8 mouse cellular contexts compared by ENCODE assay signal in the genomic region with DNA sequence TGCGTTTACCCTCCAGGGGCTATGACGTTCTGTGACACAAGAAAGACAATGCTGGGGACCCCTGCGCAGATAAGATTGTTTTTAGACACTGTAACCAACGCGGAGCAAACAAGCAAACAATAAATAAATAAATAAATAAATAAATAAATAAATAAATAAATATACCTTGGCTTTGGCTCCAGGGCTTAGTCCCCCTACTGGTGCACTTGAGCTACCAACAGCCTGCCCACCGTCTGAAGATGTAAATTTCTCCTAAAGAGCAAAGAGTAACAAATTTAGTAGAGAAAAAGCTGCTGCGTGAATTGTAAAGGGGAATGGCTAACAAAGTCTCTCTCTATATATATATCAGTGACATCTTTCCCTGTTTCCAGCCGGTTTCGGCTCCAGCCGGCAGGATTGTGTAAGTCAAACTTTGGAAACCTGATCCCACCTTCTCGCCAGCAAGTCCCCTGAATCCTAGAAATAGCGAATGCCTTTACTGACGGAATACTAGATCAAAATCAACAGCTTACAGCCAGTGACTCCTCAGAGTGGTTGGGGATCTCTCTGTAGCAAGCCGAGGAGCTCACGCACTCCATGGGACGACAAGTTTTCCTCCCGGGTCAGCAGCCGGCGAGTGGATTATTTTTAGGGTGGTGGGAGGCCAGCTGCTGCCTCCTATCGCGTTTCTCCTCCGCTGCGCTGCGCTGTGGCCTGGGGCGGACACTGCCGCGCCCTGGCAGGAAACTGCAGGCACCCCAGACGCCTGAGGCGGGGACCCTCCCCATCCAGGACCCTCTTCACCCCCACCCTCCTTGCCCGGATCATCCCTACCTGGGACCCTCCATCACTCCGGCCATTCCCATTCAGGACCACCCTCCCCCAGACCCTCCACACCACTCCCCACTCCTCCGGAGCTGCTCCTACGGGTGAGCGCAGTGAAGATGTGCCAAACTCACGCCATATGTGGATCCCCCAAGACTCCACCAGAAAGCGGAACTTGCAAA. TPM values are rescaled to one million over a fixed set of nuclear protein-coding genes. Genes with fewer than 3 reads are reported as not detected.
DNase-seq lines count a peak whose midpoint lies in the region; ATAC-seq lines count a peak whose summit lies in the region.

A gene (minus strand): TSS at position 664 of the 986 bp plus-strand sequence.

- peak within 1 kb of the TSS; percentile 44 for H3K9ac ChIP-seq in forebrain, embryonic 16.5 days (replicated peaks; ENCODE audit: low read depth, low read length)
- H3K9ac ChIP-seq in neural tube, embryonic 13.5 days = peak within 1 kb of the TSS; percentile 61

- no peak within 1 kb of the TSS for H3K27ac ChIP-seq in forebrain, embryonic 16.5 days (ENCODE audit: low read length)
- H3K27ac ChIP-seq in neural tube, embryonic 13.5 days (replicated peaks) = no peak within 1 kb of the TSS

- H3K4me3 ChIP-seq in forebrain, embryonic 16.5 days (replicated peaks; ENCODE audit: low read length) = peak within 1 kb of the TSS; percentile 41
- H3K4me3 ChIP-seq in neural tube, embryonic 13.5 days = peak within 1 kb of the TSS; percentile 36

- H3K36me3 ChIP-seq in forebrain, embryonic 16.5 days (ENCODE audit: control insufficient read depth, insufficient read depth) = no peaks in the 10 kb centered on the region
- H3K36me3 ChIP-seq in neural tube, embryonic 13.5 days = no peaks in the 10 kb centered on the region

- H3K4me2 ChIP-seq in forebrain, embryonic 16.5 days (ENCODE audit: low read length) = peak within 1 kb of the TSS; percentile 76
- H3K4me2 ChIP-seq in neural tube, embryonic 13.5 days = peak within 1 kb of the TSS; percentile 63

- ATAC-seq in forebrain, embryonic 16.5 days = no peak
- ATAC-seq in neural tube, embryonic 13.5 days (ENCODE audit: low read depth) = peak; percentile 69; the same call in 1 of the 2 replicates

- peaks cover 6% of the 10 kb centered on the region; the same call in 1 of the 2 replicates for H3K27me3 ChIP-seq in forebrain, embryonic 16.5 days (replicated peaks; ENCODE audit: control insufficient read depth, insufficient read depth, low read length)
- H3K27me3 ChIP-seq in neural tube, embryonic 13.5 days = peaks cover 14% of the 10 kb centered on the region

- intact Hi-C loops in heart, postnatal 36 days (cut with DNase I) = no loop called here

- no peaks in the 10 kb centered on the region for H3K9me3 ChIP-seq in forebrain, embryonic 16.5 days (ENCODE audit: control insufficient read depth, low read length)
- H3K9me3 ChIP-seq in neural tube, embryonic 13.5 days = no peaks in the 10 kb centered on the region

- 7% methylated on average over 36 of the region's 36 CpGs for WGBS in forebrain, embryonic 16.5 days
- 7% methylated on average over 36 of the region's 36 CpGs for WGBS in neural tube, embryonic 13.5 days

- DNase-seq in right cerebral cortex, postnatal 4 days = peak; percentile 7
- no peak for DNase-seq in right cerebral cortex, postnatal 10 days (ENCODE audit: low spot score in 2 of 2)
- peak; percentile 53 to 70 for DNase-seq in heart, postnatal 36 days
- DNase-seq in liver = peak; percentile 18
- DNase-seq in right cerebral cortex, postnatal 36 days (ENCODE audit: low spot score in 2 of 2) = no peak
- no peak for DNase-seq in spleen, postnatal 4 days (ENCODE audit: low spot score in 2 of 2)

- peaks cover 8% of the 10 kb centered on the region for H3K4me1 ChIP-seq in forebrain, embryonic 16.5 days (replicated peaks; ENCODE audit: control insufficient read depth, insufficient read depth, low read length)
- H3K4me1 ChIP-seq in neural tube, embryonic 13.5 days (replicated peaks) = peaks cover 8% of the 10 kb centered on the region

RNA-seq across cellular contexts. Expression of the gene that starts here (rescaled TPM):
- 2.7 and 3.2 TPM in 2 replicates for polyA plus RNA-seq in forebrain, embryonic 16.5 days (2015; fragmentation: Nextera tagmentation; extraction: Ambion mirVana)
- total RNA-seq in heart, postnatal 36 days (2021) = 100 to 1,000 TPM; 238 to 242 TPM
- 3.4 and 3.5 TPM in 2 replicates for polyA plus RNA-seq in neural tube, embryonic 13.5 days (2015; fragmentation: Nextera tagmentation; extraction: Ambion mirVana)

Comparison
In these comparisons a context has a peak if more than half of its experiments do, and no peak if none do; other contexts are left out.
1. DNase-seq: peak in right cerebral cortex, postnatal 4 days (single experiment), heart, postnatal 36 days (2 of 2) and liver (single experiment); none in right cerebral cortex, postnatal 10 days (0 of 2), right cerebral cortex, postnatal 36 days (0 of 2) and spleen, postnatal 4 days (0 of 2).